Mouse (Mus musculus): ENCODE measurements around the gene Stk11ip.

Stk11ip gene

GRCm38 (mm10) chr1:75504256-75505045, 16.9 kb upstream of the Stk11ip start:
- no peak for DNase-seq (ENCODE audit: low spot score)

GRCm38 (mm10) chr1:75505159-75505955, 16.0 kb upstream of the Stk11ip start:
- DNase-seq (ENCODE audit: low spot score): peak; percentile 60

GRCm38 (mm10) chr1:75505956-75506831, 15.1 kb upstream of the Stk11ip start, which contains the start of gene Obsl1:
Gene Obsl1 (minus strand): TSS chr1:75506452.
- DNase-seq (ENCODE audit: low spot score): peak; percentile 78

- peak; percentile 90 for DNase-seq (ENCODE audit: low spot score)
These were observed 14.3 kb upstream of the Stk11ip start, which contains the start of gene Inha for GRCm38 (mm10) chr1:75507006-75507405. Gene Inha (plus strand): TSS chr1:75507077.

GRCm38 (mm10) chr1:75509586-75509985, 11.7 kb upstream of the Stk11ip start:
- DNase-seq (ENCODE audit: low spot score): peak; percentile 67

- DNase-seq (ENCODE audit: low spot score): no peak
These were observed 11.2 kb upstream of the Stk11ip start for GRCm38 (mm10) chr1:75510154-75510553.

GRCm38 (mm10) chr1:75511437-75512210, 9.7 kb upstream of the Stk11ip start:
- no peak for DNase-seq (ENCODE audit: low spot score)

GRCm38 (mm10) chr1:75512550-75512949, 8.8 kb upstream of the Stk11ip start:
- no peak for DNase-seq (ENCODE audit: low spot score)

GRCm38 (mm10) chr1:75516703-75517380, 4.5 kb upstream of the Stk11ip start:
- DNase-seq (ENCODE audit: low spot score): peak; percentile 87

- no peak for DNase-seq (ENCODE audit: low spot score)
These were observed 3.3 kb upstream of the Stk11ip start for GRCm38 (mm10) chr1:75517984-75518383.

- no peak for DNase-seq (ENCODE audit: low spot score)
These were observed 2.9 kb upstream of the Stk11ip start for GRCm38 (mm10) chr1:75518427-75518826.

- peak; percentile 76 for DNase-seq (ENCODE audit: low spot score)
These were observed 1.8 kb upstream of the Stk11ip start for GRCm38 (mm10) chr1:75519576-75519975.

GRCm38 (mm10) chr1:75524679-75525078, 3.4 kb downstream of the Stk11ip start:
- no peak for DNase-seq (ENCODE audit: low spot score)

GRCm38 (mm10) chr1:75530546-75530945, 9.2 kb downstream of the Stk11ip start:
- DNase-seq (ENCODE audit: low spot score): no peak

GRCm38 (mm10) chr1:75532280-75533172, 11.2 kb downstream of the Stk11ip start:
- DNase-seq (ENCODE audit: low spot score): no peak

- no peak for DNase-seq (ENCODE audit: low spot score)
These were observed 12.3 kb downstream of the Stk11ip start for GRCm38 (mm10) chr1:75533325-75534252.

- no peak for DNase-seq (ENCODE audit: low spot score)
These were observed 16.3 kb downstream of the Stk11ip start for GRCm38 (mm10) chr1:75537587-75537986.

- DNase-seq (ENCODE audit: low spot score): no peak
These were observed 17.4 kb downstream of the Stk11ip start for GRCm38 (mm10) chr1:75538597-75539190.

All from ovary, adult 18-20 months (tissue).